Mouse (Mus musculus) hindbrain, postnatal 0 days (tissue): Measurements from ENCODE around the gene Ctcfl. TPM values are rescaled to one million over a fixed set of nuclear protein-coding genes. Genes with fewer than 3 reads are reported as not detected.

Experiments used
- ATAC-seq: fragments of 200-750 bp; cut with Nextera tagmentation; 2 replicates; pipeline ENCODE4 v1.8.0; 2017; ENCODE audit warnings: mild to moderate bottlenecking, moderate TSS enrichment, moderate library complexity
- DNase-seq: peaks from one replicate; pipeline ENCODE4 v3.0.0-alpha.2; 2015; ENCODE audit warnings: low spot score
- H3K27ac ChIP-seq: fragments of 300-500 bp; sonication (generic); 2 replicates; pipeline ENCODE4 v1.5.1; 2014; ENCODE audit warnings: mild to moderate bottlenecking
- H3K27me3 ChIP-seq: fragments of 300-500 bp; sonication (generic); 2 replicates; pipeline ENCODE4 v1.6.1; 2014; ENCODE audit warnings: low read length, mixed read lengths; ENCODE audit not compliant: insufficient read depth
- H3K36me3 ChIP-seq: fragments of 300-500 bp; sonication (generic); 2 replicates; pipeline ENCODE4 v1.6.1; 2014; ENCODE audit warnings: low read length, mixed read lengths; ENCODE audit not compliant: insufficient read depth
- H3K4me1 ChIP-seq: fragments of 300-500 bp; sonication (generic); 2 replicates; pipeline ENCODE4 v1.6.1; 2014; ENCODE audit warnings: antibody characterized with exemption, low read length, mixed read lengths; ENCODE audit not compliant: insufficient read depth
- H3K4me2 ChIP-seq: fragments of 300-500 bp; sonication (generic); 2 replicates; pipeline ENCODE4 v1.6.1; 2014; ENCODE audit warnings: low read depth, mild to moderate bottlenecking, low read length, moderate library complexity, mixed read lengths
- H3K4me3 ChIP-seq: fragments of 300-500 bp; sonication (generic); 2 replicates; pipeline ENCODE4 v1.5.1; 2014; ENCODE audit warnings: low read length
- H3K9ac ChIP-seq: fragments of 300-500 bp; sonication (generic); replicated peaks from 2 replicates; pipeline ENCODE4 v1.6.1; 2014; ENCODE audit warnings: mild to moderate bottlenecking, low read length, moderate library complexity, mixed read lengths
- H3K9me3 ChIP-seq: fragments of 300-500 bp; sonication (generic); 2 replicates; pipeline ENCODE4 v1.6.1; 2016; ENCODE audit warnings: low read length, mixed read lengths
- CTCF ChIP-seq: IDR thresholded peaks from 2 replicates; pipeline ENCODE4 v1.5.1; 2016; ENCODE audit warnings: antibody characterized with exemption, control low read depth, low read depth
- WGBS: fragments of 180-500 bp; shearing (Covaris S2); extraction: QIAGEN DNeasy Blood & Tissue Kit; methylation state at CpG from one replicate; pipeline ENCODE4 v1.1.7; 2014; 5-methylcytosine and 5-hydroxymethylcytosine counted together
- polyA plus RNA-seq: library from polyadenylated mRNA; unstranded; fragments of >200 nt; fragmentation: Nextera tagmentation; extraction: Ambion mirVana; gene quantifications from 2 replicates; pipeline ENCODE4 v1.2.1, GENCODE M21; 2015
- total RNA-seq: library from RNA; depleted of rRNA; stranded (reverse); fragments of >200 nt; gene quantifications from 2 replicates; pipeline ENCODE4 v1.2.3, GENCODE M21; 2014

Ctcfl gene
- total and polyA plus RNA-seq, 2 experiments from 2014 or later = not detected

DNA sequence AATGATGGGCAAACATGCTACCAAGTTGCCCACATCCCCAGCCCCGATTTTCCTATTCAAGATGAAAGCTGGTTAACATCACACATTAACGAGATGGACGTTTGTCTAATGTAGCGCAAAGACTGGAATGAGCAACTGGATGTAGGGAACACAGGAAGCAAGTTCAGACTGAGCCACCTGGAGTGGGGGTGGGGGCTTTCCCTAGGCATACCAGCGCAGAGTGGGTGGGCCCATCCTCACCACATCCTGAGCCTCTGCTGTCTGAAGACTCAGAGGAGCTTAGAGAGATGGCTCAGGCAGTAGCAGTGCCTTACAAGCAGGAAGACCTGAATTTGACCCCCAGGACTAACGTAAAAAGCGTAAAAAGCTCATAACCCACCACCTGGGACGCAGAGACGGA is 33.6 kb downstream of the Ctcfl start:
- Histone ChIP-seq H3K36me3 (no peaks in the 10 kb centered on the region), H3K27ac (no peak overlapping the region), H3K9me3 (no peaks in the 10 kb centered on the region), H3K4me1 (no peaks in the 10 kb centered on the region), H3K27me3 (no peaks in the 10 kb centered on the region), H3K9ac (no peak overlapping the region), H3K4me3 (no peak overlapping the region), H3K4me2 (no peak overlapping the region)
- WGBS = 90% methylated on average over 9 of the region's 9 CpGs
- TF ChIP-seq CTCF = no peak
- no peak for ATAC-seq
- DNase-seq = no peak

GRCm38 (mm10) chr2:173084871-173085270 is 34.5 kb downstream of the Ctcfl start:
- H3K4me3 ChIP-seq = no peak overlapping the region
- H3K4me2 ChIP-seq = no peak overlapping the region
- H3K27me3 ChIP-seq = no peaks in the 10 kb centered on the region
- no peaks in the 10 kb centered on the region for H3K4me1 ChIP-seq
- H3K9me3 ChIP-seq = no peaks in the 10 kb centered on the region
- no peak overlapping the region for H3K27ac ChIP-seq
- 93% methylated on average over 11 of the region's 11 CpGs for WGBS
- no peaks in the 10 kb centered on the region for H3K36me3 ChIP-seq
- TF ChIP-seq CTCF = no peak
- ATAC-seq (no peak), DNase-seq (no peak)
- H3K9ac ChIP-seq = no peak overlapping the region

DNA sequence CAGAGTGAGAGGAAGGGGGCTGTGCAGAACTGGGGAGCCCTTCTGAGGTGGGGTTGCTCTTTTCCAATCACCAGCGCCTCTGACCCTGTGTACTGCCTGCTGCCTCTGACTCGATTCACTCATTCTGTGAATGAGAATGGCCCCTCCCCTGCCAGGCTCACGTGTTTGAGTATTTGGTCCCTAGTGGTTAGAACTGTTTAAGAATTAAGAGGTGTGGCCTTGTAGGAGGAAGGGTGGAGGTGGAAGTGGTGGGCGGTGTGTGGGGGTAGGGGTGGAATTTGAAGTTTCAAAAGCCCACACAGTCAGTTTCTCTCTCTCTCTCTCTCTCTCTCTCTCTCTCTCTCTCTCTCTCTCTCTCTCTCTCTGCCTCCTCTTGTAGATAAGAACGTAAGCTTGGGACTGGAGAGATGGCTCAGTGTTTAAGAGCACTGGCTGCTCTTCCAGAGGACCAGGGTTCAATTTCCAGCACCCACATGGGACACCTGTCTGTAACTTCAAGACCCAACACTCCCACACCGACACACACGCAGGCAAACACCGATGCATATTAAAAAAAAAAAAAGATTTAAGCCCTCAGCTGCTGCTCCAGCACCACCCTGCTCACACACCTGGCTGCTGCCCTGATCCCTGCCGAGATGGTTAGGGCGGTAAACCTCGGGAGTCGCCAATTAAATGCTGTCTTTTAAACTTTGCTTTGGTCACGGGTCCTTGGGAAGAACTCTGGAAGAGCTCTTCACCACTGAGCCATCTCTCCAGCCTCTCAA is 35.4 kb downstream of the Ctcfl start:
- Histone ChIP-seq H3K4me3 (no peak overlapping the region), H3K27me3 (no peaks in the 10 kb centered on the region), H3K9me3 (no peaks in the 10 kb centered on the region), H3K36me3 (no peaks in the 10 kb centered on the region), H3K4me1 (no peaks in the 10 kb centered on the region), H3K27ac (no peak overlapping the region), H3K9ac (no peak overlapping the region), H3K4me2 (no peak overlapping the region)
- whole genome bisulfite sequencing = 15% methylated on average over 13 of the region's 13 CpGs
- TF ChIP-seq CTCF = no peak
- DNase-seq = no peak
- ATAC-seq = no peak

- no peak for TF ChIP-seq CTCF
- H3K9ac ChIP-seq = no peak overlapping the region
- no peaks in the 10 kb centered on the region for H3K27me3 ChIP-seq
- no peak for ATAC-seq
- no peaks in the 10 kb centered on the region for H3K9me3 ChIP-seq
- DNase-seq = no peak
- H3K36me3 ChIP-seq = no peaks in the 10 kb centered on the region
- no peak overlapping the region for H3K4me2 ChIP-seq
- H3K4me1 ChIP-seq = no peaks in the 10 kb centered on the region
- no peak overlapping the region for H3K27ac ChIP-seq
- 81% methylated on average over 9 of the region's 9 CpGs for WGBS
- H3K4me3 ChIP-seq = no peak overlapping the region
Observed at GRCm38 (mm10) chr2:173083106-173083505, 36.2 kb downstream of the Ctcfl start.

DNA sequence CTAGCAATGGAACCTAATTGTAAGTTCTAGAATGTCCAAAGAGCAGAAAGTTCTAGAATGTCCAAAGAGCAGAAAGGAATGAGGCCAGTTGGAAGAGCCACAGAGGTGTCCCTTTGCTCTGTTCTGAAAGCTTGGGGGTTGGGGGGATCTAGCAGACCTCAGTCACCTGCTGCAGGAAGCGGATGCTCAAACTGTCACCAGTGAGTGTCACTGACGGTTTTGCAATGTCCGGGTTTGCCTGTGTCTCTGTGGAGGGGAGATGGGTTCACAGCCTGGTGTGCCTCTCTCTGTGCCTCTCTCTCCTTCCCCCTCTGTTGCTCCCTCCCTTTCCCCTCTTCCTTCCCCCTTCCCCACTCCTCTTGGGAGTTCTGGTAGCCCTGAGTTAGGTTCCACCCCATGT is 36.6 kb downstream of the Ctcfl start:
- H3K27ac ChIP-seq = no peak overlapping the region
- no peaks in the 10 kb centered on the region for H3K27me3 ChIP-seq
- WGBS = 90% methylated on average over 3 of the region's 3 CpGs
- no peak overlapping the region for H3K4me3 ChIP-seq
- H3K9ac ChIP-seq = no peak overlapping the region
- H3K36me3 ChIP-seq = no peaks in the 10 kb centered on the region
- H3K9me3 ChIP-seq = no peaks in the 10 kb centered on the region
- ATAC-seq (no peak), DNase-seq (no peak)
- no peak overlapping the region for H3K4me2 ChIP-seq
- no peak for TF ChIP-seq CTCF
- H3K4me1 ChIP-seq = no peaks in the 10 kb centered on the region

- whole genome bisulfite sequencing = 40% methylated on average over 10 of the region's 10 CpGs
- H3K36me3 ChIP-seq = no peaks in the 10 kb centered on the region
Observed at GRCm38 (mm10) chr2:173080785-173081241, 38.5 kb downstream of the Ctcfl start.

GRCm38 (mm10) chr2:173079766-173080549 is 39.4 kb downstream of the Ctcfl start:
- DNase-seq (no peak), ATAC-seq (no peak)
- 57% methylated on average over 10 of the region's 10 CpGs for WGBS
- Histone ChIP-seq H3K27me3 (no peaks in the 10 kb centered on the region), H3K27ac (no peak overlapping the region), H3K9me3 (no peaks in the 10 kb centered on the region), H3K9ac (no peak overlapping the region), H3K4me2 (no peak overlapping the region), H3K4me1 (no peaks in the 10 kb centered on the region), H3K4me3 (no peak overlapping the region), H3K36me3 (no peaks in the 10 kb centered on the region)
- no peak for TF ChIP-seq CTCF

More at GRCm38 (mm10) chr2:173080785-173081241, 38.5 kb downstream of the Ctcfl start:
- H3K4me1 ChIP-seq = no peaks in the 10 kb centered on the region
- H3K4me3 ChIP-seq = no peak overlapping the region
- H3K27ac ChIP-seq = no peak overlapping the region
- H3K4me2 ChIP-seq = no peak overlapping the region
- TF ChIP-seq CTCF = peak; percentile 97
- H3K9ac ChIP-seq = no peak overlapping the region
- no peaks in the 10 kb centered on the region for H3K27me3 ChIP-seq
- DNase-seq = peak; percentile 85
- no peaks in the 10 kb centered on the region for H3K9me3 ChIP-seq
- ATAC-seq = peak; percentile 84
